Mouse (Mus musculus) liver, embryonic 16.5 days (tissue): Measurements from ENCODE around the gene Arhgap8. TPM values are rescaled to one million over a fixed set of nuclear protein-coding genes. Genes with fewer than 3 reads are reported as not detected.
A peak's percentile ranks its signal among the peaks of the same experiment; 100 is the strongest.

Experiments
- ATAC-seq: fragments of 200-750 bp; cut with Nextera tagmentation; 2 replicates; pipeline ENCODE4 v1.8.0; 2017; ENCODE audit warnings: low read depth, mild to moderate bottlenecking, moderate number of reproducible peaks, moderate library complexity
- H3K27ac ChIP-seq: fragments of 300-500 bp; sonication (generic); 2 replicates; pipeline ENCODE4 v1.5.1; 2014; ENCODE audit warnings: mild to moderate bottlenecking, low read length
- H3K27me3 ChIP-seq: fragments of 300-500 bp; sonication (generic); 2 replicates; pipeline ENCODE4 v1.6.1; 2014; ENCODE audit warnings: low read depth, low read length, mixed read lengths; ENCODE audit not compliant: control insufficient read depth, insufficient read depth
- H3K36me3 ChIP-seq: fragments of 300-500 bp; sonication (generic); 2 replicates; pipeline ENCODE4 v1.6.1; 2014; ENCODE audit warnings: mild to moderate bottlenecking; ENCODE audit not compliant: control insufficient read depth, insufficient read depth
- H3K4me1 ChIP-seq: fragments of 300-500 bp; sonication (generic); 2 replicates; pipeline ENCODE4 v1.6.1; 2014; ENCODE audit warnings: low read depth, low read length, mixed read lengths; ENCODE audit not compliant: control insufficient read depth
- H3K4me2 ChIP-seq: fragments of 300-500 bp; sonication (generic); 2 replicates; pipeline ENCODE4 v1.6.1; 2014; ENCODE audit warnings: low read depth, low read length, mixed read lengths
- H3K4me3 ChIP-seq: fragments of 300-500 bp; sonication (generic); 2 replicates; pipeline ENCODE4 v1.5.1; 2014; ENCODE audit warnings: low read depth, mild to moderate bottlenecking, low read length
- H3K9ac ChIP-seq: fragments of 300-500 bp; sonication (generic); 2 replicates; pipeline ENCODE4 v1.6.1; 2014; ENCODE audit warnings: low read depth, low read length
- H3K9me3 ChIP-seq: fragments of 300-500 bp; sonication (generic); replicated peaks from 2 replicates; pipeline ENCODE4 v1.6.1; 2016; ENCODE audit warnings: low read length; ENCODE audit not compliant: control insufficient read depth
- WGBS: fragments of 180-500 bp; shearing (Covaris S2); extraction: QIAGEN DNeasy Blood & Tissue Kit; methylation state at CpG from one replicate; pipeline ENCODE4 v1.1.7; 2014; ENCODE audit not compliant: insufficient replicate concordance; 5-methylcytosine and 5-hydroxymethylcytosine counted together
- polyA plus RNA-seq: library from polyadenylated mRNA; unstranded; fragments of >200 nt; fragmentation: Nextera tagmentation; extraction: Ambion mirVana; gene quantifications from 2 replicates; pipeline ENCODE4 v1.2.1, GENCODE M21; 2015

Gene Arhgap8
- 0.33 and 0.63 TPM in 2 replicates for polyA plus RNA-seq

GRCm38 (mm10) chr15:84719791-84720190 is at the start of gene Arhgap8:
Gene Arhgap8 (plus strand): TSS chr15:84720052.
- peaks cover 16% of the 10 kb centered on the region for H3K27me3 ChIP-seq
- H3K27ac ChIP-seq, result no peak within 1 kb of the TSS
- no peak within 1 kb of the TSS for H3K9ac ChIP-seq
- peak; percentile 68 for ATAC-seq
- no peaks in the 10 kb centered on the region; the same call in 1 of the 2 replicates for H3K4me1 ChIP-seq
- peak within 1 kb of the TSS; percentile 54 for H3K4me2 ChIP-seq
- no peaks in the 10 kb centered on the region for H3K9me3 ChIP-seq
- H3K4me3 ChIP-seq, result peak within 1 kb of the TSS; percentile 40
- WGBS, result 6% methylated on average over 23 of the region's 24 CpGs
- no peaks in the 10 kb centered on the region for H3K36me3 ChIP-seq

GRCm38 (mm10) chr15:84670657-84671055 is 49.2 kb upstream of the Arhgap8 start:
- Histone ChIP-seq H3K36me3 (no peaks in the 10 kb centered on the region), H3K4me2 (no peak overlapping the region), H3K4me1 (peaks cover 4% of the 10 kb centered on the region), H3K9me3 (no peaks in the 10 kb centered on the region), H3K4me3 (no peak overlapping the region), H3K27me3 (no peaks in the 10 kb centered on the region), H3K27ac (no peak overlapping the region), H3K9ac (no peak overlapping the region)
- WGBS, result 69% methylated on average over 4 of the region's 4 CpGs
- ATAC-seq, result no peak

- no peak overlapping the region for H3K4me3 ChIP-seq
- WGBS, result 35% methylated on average over 9 of the region's 9 CpGs
- no peaks in the 10 kb centered on the region for H3K9me3 ChIP-seq
- H3K36me3 ChIP-seq, result no peaks in the 10 kb centered on the region
- H3K9ac ChIP-seq, result no peak overlapping the region
- H3K27me3 ChIP-seq, result no peaks in the 10 kb centered on the region
- peaks cover 4% of the 10 kb centered on the region for H3K4me1 ChIP-seq
- no peak overlapping the region for H3K4me2 ChIP-seq
- ATAC-seq, result no peak
- H3K27ac ChIP-seq, result no peak overlapping the region
These were observed 48.2 kb upstream of the Arhgap8 start for GRCm38 (mm10) chr15:84671401-84672307.

DNA sequence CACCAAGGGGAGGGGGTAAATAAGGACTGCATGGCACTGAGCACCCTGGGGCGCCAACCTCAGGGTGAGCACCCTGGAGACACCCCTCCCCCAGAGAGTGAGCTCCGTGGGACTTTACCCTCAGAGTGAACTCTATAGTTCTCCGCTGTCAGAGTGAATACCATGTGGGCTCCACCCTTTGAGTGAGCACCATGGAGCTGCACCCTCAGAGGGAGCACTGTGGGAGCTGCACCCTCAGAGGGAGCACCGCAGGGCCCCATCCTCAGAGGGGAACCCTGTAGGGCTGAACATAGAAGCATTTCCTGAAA is 47.6 kb upstream of the Arhgap8 start:
- H3K9me3 ChIP-seq, result no peaks in the 10 kb centered on the region
- H3K9ac ChIP-seq, result no peak overlapping the region
- H3K4me1 ChIP-seq, result peaks cover 4% of the 10 kb centered on the region
- H3K4me2 ChIP-seq, result no peak overlapping the region
- no peak overlapping the region for H3K27ac ChIP-seq
- H3K36me3 ChIP-seq, result no peaks in the 10 kb centered on the region
- no peaks in the 10 kb centered on the region for H3K27me3 ChIP-seq
- WGBS, result 60% methylated on average over 4 of the region's 4 CpGs
- H3K4me3 ChIP-seq, result no peak overlapping the region
- ATAC-seq, result no peak

GRCm38 (mm10) chr15:84672616-84673015 is 47.2 kb upstream of the Arhgap8 start:
- H3K9me3 ChIP-seq, result no peaks in the 10 kb centered on the region
- no peak overlapping the region for H3K4me2 ChIP-seq
- no peaks in the 10 kb centered on the region for H3K27me3 ChIP-seq
- peaks cover 4% of the 10 kb centered on the region for H3K4me1 ChIP-seq
- no peak overlapping the region for H3K27ac ChIP-seq
- no peak overlapping the region; the same call in 1 of the 2 replicates for H3K9ac ChIP-seq
- H3K4me3 ChIP-seq, result no peak overlapping the region
- no peak for ATAC-seq
- 63% methylated on average over 3 of the region's 3 CpGs for WGBS
- H3K36me3 ChIP-seq, result no peaks in the 10 kb centered on the region

DNA sequence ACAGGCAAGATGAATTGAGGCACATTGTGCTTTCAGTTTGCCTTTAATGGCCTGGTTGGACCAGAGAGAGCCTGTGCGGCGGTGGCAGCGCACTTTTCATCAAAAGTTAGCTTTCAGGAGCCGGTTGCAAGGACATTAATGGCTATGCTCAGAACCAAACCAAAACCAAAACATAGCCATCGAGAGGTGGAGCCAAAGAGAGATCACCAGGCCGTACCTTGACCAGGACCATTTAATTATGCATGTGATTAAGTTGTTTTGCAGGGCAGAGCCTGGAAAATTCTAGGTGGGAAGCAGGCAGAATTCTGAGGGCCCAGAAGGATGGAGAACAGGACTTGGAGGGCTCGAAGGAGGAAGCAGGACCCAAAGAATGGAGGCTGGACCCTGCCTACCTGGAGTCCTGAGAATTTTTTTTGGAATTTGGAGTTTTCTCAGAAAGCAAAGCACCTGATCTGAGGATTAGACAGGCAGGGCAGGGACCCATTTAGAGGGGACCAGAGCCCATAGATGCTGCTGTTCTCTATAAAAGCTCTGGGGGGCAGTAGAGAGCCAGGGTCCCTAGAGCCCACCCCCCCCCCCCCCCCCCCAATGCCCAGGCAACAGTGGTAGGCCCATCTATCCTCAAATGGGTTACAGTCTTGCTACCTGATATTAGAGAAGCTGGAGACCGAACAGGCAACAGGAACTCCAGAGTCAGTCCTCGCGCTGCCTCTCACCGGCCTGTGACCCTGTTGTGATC is 45.4 kb upstream of the Arhgap8 start:
- no peaks in the 10 kb centered on the region for H3K9me3 ChIP-seq
- H3K9ac ChIP-seq, result no peak overlapping the region
- H3K4me1 ChIP-seq, result peaks cover 4% of the 10 kb centered on the region
- WGBS, result 73% methylated on average over 11 of the region's 11 CpGs
- H3K4me2 ChIP-seq, result no peak overlapping the region
- ATAC-seq, result no peak
- H3K36me3 ChIP-seq, result no peaks in the 10 kb centered on the region
- peak overlapping the region; percentile 49 for H3K27ac ChIP-seq
- no peaks in the 10 kb centered on the region for H3K27me3 ChIP-seq
- no peak overlapping the region for H3K4me3 ChIP-seq

DNA sequence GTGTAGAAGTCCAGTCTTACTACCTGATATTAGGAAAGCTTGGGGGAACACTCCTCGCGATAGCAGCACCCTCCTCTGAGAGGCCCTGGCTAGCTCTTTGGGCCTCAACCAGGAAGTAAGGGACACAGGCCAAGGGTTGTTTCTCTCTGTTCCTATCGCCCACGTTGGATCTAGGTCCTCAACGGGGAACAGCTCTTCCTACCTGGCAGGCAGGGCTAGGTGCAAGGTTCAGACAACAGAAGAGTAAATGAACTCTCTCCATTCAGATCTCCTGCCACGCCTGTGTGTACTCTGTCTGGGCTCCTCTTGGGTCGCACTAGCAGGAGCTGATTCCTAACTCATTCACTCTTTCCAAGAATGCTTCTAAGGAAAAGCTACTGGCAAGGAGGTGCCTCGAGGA is 44.5 kb upstream of the Arhgap8 start:
- Histone ChIP-seq H3K4me2 (no peak overlapping the region), H3K27ac (peak overlapping the region; percentile 74), H3K36me3 (no peaks in the 10 kb centered on the region), H3K4me3 (no peak overlapping the region), H3K9me3 (no peaks in the 10 kb centered on the region), H3K27me3 (no peaks in the 10 kb centered on the region), H3K9ac (no peak overlapping the region), H3K4me1 (peaks cover 4% of the 10 kb centered on the region)
- 35% methylated on average over 8 of the region's 8 CpGs for WGBS
- ATAC-seq, result peak; percentile 80

DNA sequence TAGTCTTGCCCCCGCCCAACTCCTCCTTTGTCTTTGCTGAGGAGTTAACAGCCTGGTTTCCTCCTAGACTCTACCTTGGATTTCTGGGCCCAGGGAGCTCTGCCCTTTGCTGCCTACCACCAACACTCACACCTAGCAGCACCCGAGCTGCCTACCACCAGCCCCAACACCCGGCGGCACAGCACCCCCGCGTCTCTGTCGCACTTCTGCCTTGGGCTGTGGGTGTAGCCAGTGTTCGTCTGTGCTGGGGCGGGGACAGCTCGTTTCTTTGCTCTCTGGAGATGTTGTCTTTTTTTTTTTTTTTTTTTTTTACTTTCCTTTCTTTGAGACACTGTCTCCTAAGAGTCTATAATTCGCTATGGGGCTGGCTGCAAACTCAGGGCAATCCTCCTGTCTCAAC is 41.9 kb upstream of the Arhgap8 start:
- Histone ChIP-seq H3K9ac (no peak overlapping the region), H3K9me3 (no peaks in the 10 kb centered on the region), H3K27me3 (peaks cover 3% of the 10 kb centered on the region; the same call in 1 of the 2 replicates), H3K4me2 (no peak overlapping the region), H3K4me1 (peaks cover 4% of the 10 kb centered on the region; the same call in 1 of the 2 replicates), H3K36me3 (no peaks in the 10 kb centered on the region), H3K27ac (no peak overlapping the region), H3K4me3 (no peak overlapping the region)
- no peak for ATAC-seq
- 35% methylated on average over 11 of the region's 11 CpGs for WGBS

GRCm38 (mm10) chr15:84679090-84679489 is 40.8 kb upstream of the Arhgap8 start:
- ATAC-seq, result no peak
- H3K9ac ChIP-seq, result no peak overlapping the region
- no peak overlapping the region for H3K4me3 ChIP-seq
- no peaks in the 10 kb centered on the region for H3K36me3 ChIP-seq
- no peaks in the 10 kb centered on the region for H3K9me3 ChIP-seq
- no peak overlapping the region for H3K27ac ChIP-seq
- H3K4me2 ChIP-seq, result no peak overlapping the region
- H3K4me1 ChIP-seq, result peaks cover 4% of the 10 kb centered on the region; the same call in 1 of the 2 replicates
- peaks cover 3% of the 10 kb centered on the region; the same call in 1 of the 2 replicates for H3K27me3 ChIP-seq
- WGBS, result 64% methylated on average over 4 of the region's 4 CpGs
